ENCODE assay signal across 13 mouse cellular contexts in genomic region chr11:95004136-95004936, GRCm38 (mm10). TPM values are rescaled to one million over a fixed set of nuclear protein-coding genes. Genes with fewer than 3 reads are reported as not detected.
A peak's percentile ranks its signal among the peaks of the same experiment; 100 is the strongest.
DNase-seq lines count a peak whose midpoint lies in the region; ATAC-seq and TF ChIP-seq lines count a peak whose summit lies in the region.
"Had no signal": no experiment of that assay in that cellular context is flagged by ENCODE, and none has a peak within 500 bp of the region (broad histone marks: within the 10 kb centered on the region; RNA-seq: fewer than 3 reads in every experiment).

No protein-coding gene starts in this region.

- 89% methylated on average over 12 of the region's 12 CpGs for WGBS in forebrain, embryonic 12.5 days
- 80% methylated on average over 12 of the region's 12 CpGs for WGBS in forebrain, postnatal 0 days
- 88% methylated on average over 12 of the region's 12 CpGs for WGBS in neural tube, embryonic 13.5 days
- 90% methylated on average over 12 of the region's 12 CpGs for WGBS in neural tube, embryonic 15.5 days

- H3K4me1 ChIP-seq in forebrain, embryonic 12.5 days = peaks cover 53% of the 10 kb centered on the region
- H3K4me1 ChIP-seq in forebrain, postnatal 0 days (ENCODE audit: insufficient read depth) = peaks cover 20% of the 10 kb centered on the region
- peaks cover 64% of the 10 kb centered on the region for H3K4me1 ChIP-seq in neural tube, embryonic 13.5 days (replicated peaks)
- H3K4me1 ChIP-seq in neural tube, embryonic 15.5 days = peaks cover 47% of the 10 kb centered on the region

- 0 out of 2 replicates have a peak overlapping the region, but pooled peaks have one; percentile 5 for H3K27ac ChIP-seq in forebrain, embryonic 12.5 days
- H3K27ac ChIP-seq in forebrain, postnatal 0 days (ENCODE audit: low read depth, low read length) = no peak overlapping the region
- peak overlapping the region; percentile 52 for H3K27ac ChIP-seq in neural tube, embryonic 13.5 days (replicated peaks)
- H3K27ac ChIP-seq in neural tube, embryonic 15.5 days (replicated peaks) = no peak overlapping the region

- DNase-seq in forebrain, postnatal 0 days = no peak
- peak; percentile 56 for DNase-seq in heart, postnatal 4 days
- DNase-seq in yolk sac, embryonic 10.5 days (ENCODE audit: low spot score) = peak; percentile 58
- DNase-seq in embryo, embryonic 9.5 days (ENCODE audit: extremely low spot score) = no peak
- DNase-seq: adrenal gland, postnatal 25 days; cerebellum, postnatal 36 days; lung, adult 18-20 months had no signal

- no peak for ATAC-seq in forebrain, embryonic 12.5 days (ENCODE audit: low FRiP score)
- ATAC-seq in forebrain, postnatal 0 days = no peak
- ATAC-seq in neural tube, embryonic 13.5 days (ENCODE audit: low read depth) = no peak
- no peak for ATAC-seq in neural tube, embryonic 15.5 days (ENCODE audit: low FRiP score)
- no peak for ATAC-seq in erythroid progenitor cell, adult 5-6 weeks (replicated peaks; ENCODE audit: low FRiP score, poor library complexity, severe bottlenecking)

- H3K9ac ChIP-seq in forebrain, embryonic 12.5 days = no peak overlapping the region; the same call in 1 of the 2 replicates
- H3K9ac ChIP-seq in forebrain, postnatal 0 days = no peak overlapping the region
- H3K9ac ChIP-seq in neural tube, embryonic 13.5 days = no peak overlapping the region; the same call in 1 of the 2 replicates
- H3K9ac ChIP-seq in neural tube, embryonic 15.5 days (replicated peaks) = no peak overlapping the region

- peaks cover 64% of the 10 kb centered on the region for H3K36me3 ChIP-seq in forebrain, embryonic 12.5 days (replicated peaks)
- peaks cover 61% of the 10 kb centered on the region for H3K36me3 ChIP-seq in forebrain, postnatal 0 days (ENCODE audit: insufficient read depth)
- H3K36me3 ChIP-seq in neural tube, embryonic 13.5 days = peaks cover 67% of the 10 kb centered on the region
- H3K36me3 ChIP-seq in neural tube, embryonic 15.5 days = peaks cover 55% of the 10 kb centered on the region

- no peaks in the 10 kb centered on the region for H3K9me3 ChIP-seq in forebrain, embryonic 12.5 days
- no peaks in the 10 kb centered on the region for H3K9me3 ChIP-seq in forebrain, postnatal 0 days (ENCODE audit: low read length)
- H3K9me3 ChIP-seq in neural tube, embryonic 13.5 days = no peaks in the 10 kb centered on the region
- no peaks in the 10 kb centered on the region for H3K9me3 ChIP-seq in neural tube, embryonic 15.5 days (replicated peaks)

- no peak overlapping the region for H3K4me2 ChIP-seq in forebrain, embryonic 12.5 days
- no peak overlapping the region for H3K4me2 ChIP-seq in forebrain, postnatal 0 days (ENCODE audit: low read depth)
- H3K4me2 ChIP-seq in neural tube, embryonic 13.5 days = no peak overlapping the region
- no peak overlapping the region for H3K4me2 ChIP-seq in neural tube, embryonic 15.5 days

- no peak overlapping the region for H3K4me3 ChIP-seq in forebrain, embryonic 12.5 days (replicated peaks)
- no peak overlapping the region for H3K4me3 ChIP-seq in forebrain, postnatal 0 days (ENCODE audit: low read depth, low read length)
- no peak overlapping the region for H3K4me3 ChIP-seq in neural tube, embryonic 13.5 days
- H3K4me3 ChIP-seq in neural tube, embryonic 15.5 days (replicated peaks) = no peak overlapping the region

- no peak for TF ChIP-seq CTCF in forebrain, postnatal 0 days (IDR thresholded peaks at IDR 0.05; ENCODE audit: low read depth)

- H3K27me3 ChIP-seq in forebrain, embryonic 12.5 days = no peaks in the 10 kb centered on the region
- H3K27me3 ChIP-seq in forebrain, postnatal 0 days (ENCODE audit: insufficient read depth, low read length) = no peaks in the 10 kb centered on the region
- H3K27me3 ChIP-seq in neural tube, embryonic 13.5 days = no peaks in the 10 kb centered on the region
- H3K27me3 ChIP-seq in neural tube, embryonic 15.5 days (replicated peaks) = no peaks in the 10 kb centered on the region

RNA-seq across cellular contexts. Expression of gene Samd14, which starts 5.3 kb away (rescaled TPM):
- 80.5 and 86.7 TPM in 2 replicates for polyA plus RNA-seq in forebrain, embryonic 12.5 days (2016; fragmentation: Nextera tagmentation; extraction: Ambion mirVana)
- total RNA-seq in forebrain, postnatal 0 days (2014; rRNA removed) = 145 and 150 TPM in 2 replicates
- polyA plus RNA-seq in forebrain, postnatal 0 days (2015; fragmentation: Nextera tagmentation; extraction: Ambion mirVana) = 113 and 130 TPM in 2 replicates
- 133 and 151 TPM in 2 replicates for polyA plus RNA-seq in neural tube, embryonic 13.5 days (2015; fragmentation: Nextera tagmentation; extraction: Ambion mirVana)
- 139 and 167 TPM in 2 replicates for polyA plus RNA-seq in neural tube, embryonic 15.5 days (2015; fragmentation: Nextera tagmentation; extraction: Ambion mirVana)
- 1 to 10 TPM; 9.1 to 9.5 TPM for total RNA-seq in heart, postnatal 4 days (2021)
- total RNA-seq in erythroid progenitor cell, adult 5-6 weeks (2015; ENCODE audit: low replicate concordance) = 103 TPM in 2 replicates
- 98.7 and 99.2 TPM in 2 replicates for total RNA-seq in erythroid progenitor cell, adult 5-6 weeks (2017; ENCODE audit: low replicate concordance)

RNA-seq across cellular contexts. Expression of gene Ppp1r9b, which starts 13.5 kb away (rescaled TPM):
- polyA plus RNA-seq in forebrain, embryonic 12.5 days (2016; fragmentation: Nextera tagmentation; extraction: Ambion mirVana) = 16.6 and 17.7 TPM in 2 replicates
- 184 and 202 TPM in 2 replicates for total RNA-seq in forebrain, postnatal 0 days (2014; rRNA removed)
- 22.3 and 24.9 TPM in 2 replicates for polyA plus RNA-seq in forebrain, postnatal 0 days (2015; fragmentation: Nextera tagmentation; extraction: Ambion mirVana)
- 18.0 and 19.3 TPM in 2 replicates for polyA plus RNA-seq in neural tube, embryonic 13.5 days (2015; fragmentation: Nextera tagmentation; extraction: Ambion mirVana)
- 18.8 TPM in 2 replicates for polyA plus RNA-seq in neural tube, embryonic 15.5 days (2015; fragmentation: Nextera tagmentation; extraction: Ambion mirVana)
- total RNA-seq in heart, postnatal 4 days (2021) = 10 to 100 TPM; 45.3 to 46.3 TPM
- total RNA-seq in erythroid progenitor cell, adult 5-6 weeks (2015; ENCODE audit: low replicate concordance) = 59.5 and 71.4 TPM in 2 replicates
- 98.2 and 125 TPM in 2 replicates for total RNA-seq in erythroid progenitor cell, adult 5-6 weeks (2017; ENCODE audit: low replicate concordance)

RNA-seq across cellular contexts. Expression of gene Sgca, which starts 28.2 kb away (rescaled TPM):
- not detected in 2 replicates for polyA plus RNA-seq in forebrain, embryonic 12.5 days (2016; fragmentation: Nextera tagmentation; extraction: Ambion mirVana)
- 0.15 TPM in 1 of 2 replicates, not detected in the other for total RNA-seq in forebrain, postnatal 0 days (2014; rRNA removed)
- 0.09 and 0.13 TPM in 2 replicates for polyA plus RNA-seq in forebrain, postnatal 0 days (2015; fragmentation: Nextera tagmentation; extraction: Ambion mirVana)
- polyA plus RNA-seq in neural tube, embryonic 13.5 days (2015; fragmentation: Nextera tagmentation; extraction: Ambion mirVana) = 1.8 TPM in 1 of 2 replicates, not detected in the other
- polyA plus RNA-seq in neural tube, embryonic 15.5 days (2015; fragmentation: Nextera tagmentation; extraction: Ambion mirVana) = 0.77 and 1.4 TPM in 2 replicates
- total RNA-seq in heart, postnatal 4 days (2021) = 10 to 100 TPM; 67.0 to 89.1 TPM
- total RNA-seq in erythroid progenitor cell, adult 5-6 weeks (2015; ENCODE audit: low replicate concordance) = not detected in 2 replicates
- not detected in 2 replicates for total RNA-seq in erythroid progenitor cell, adult 5-6 weeks (2017; ENCODE audit: low replicate concordance)
- total RNA-seq: adrenal gland, postnatal 25 days had no signal

RNA-seq across cellular contexts. Expression of gene Pdk2, which starts 36.8 kb away (rescaled TPM):
- polyA plus RNA-seq in forebrain, embryonic 12.5 days (2016; fragmentation: Nextera tagmentation; extraction: Ambion mirVana) = 17.3 and 19.4 TPM in 2 replicates
- 6.9 and 10.2 TPM in 2 replicates for total RNA-seq in forebrain, postnatal 0 days (2014; rRNA removed)
- polyA plus RNA-seq in forebrain, postnatal 0 days (2015; fragmentation: Nextera tagmentation; extraction: Ambion mirVana) = 31.9 and 38.1 TPM in 2 replicates
- 26.2 and 27.6 TPM in 2 replicates for polyA plus RNA-seq in neural tube, embryonic 13.5 days (2015; fragmentation: Nextera tagmentation; extraction: Ambion mirVana)
- 24.9 and 27.1 TPM in 2 replicates for polyA plus RNA-seq in neural tube, embryonic 15.5 days (2015; fragmentation: Nextera tagmentation; extraction: Ambion mirVana)
- 100 to 1,000 TPM; 178 to 200 TPM for total RNA-seq in heart, postnatal 4 days (2021)
- total RNA-seq in erythroid progenitor cell, adult 5-6 weeks (2015; ENCODE audit: low replicate concordance) = 8.3 and 8.4 TPM in 2 replicates
- total RNA-seq in erythroid progenitor cell, adult 5-6 weeks (2017; ENCODE audit: low replicate concordance) = 2.3 and 3.2 TPM in 2 replicates
- total RNA-seq: CH12.LX had no signal

RNA-seq across cellular contexts. Expression of gene Hils1, which starts 36.9 kb away (rescaled TPM):
- not detected in 2 replicates for polyA plus RNA-seq in forebrain, embryonic 12.5 days (2016; fragmentation: Nextera tagmentation; extraction: Ambion mirVana)
- not detected in 2 replicates for total RNA-seq in forebrain, postnatal 0 days (2014; rRNA removed)
- not detected in 2 replicates for polyA plus RNA-seq in forebrain, postnatal 0 days (2015; fragmentation: Nextera tagmentation; extraction: Ambion mirVana)
- not detected in 2 replicates for polyA plus RNA-seq in neural tube, embryonic 13.5 days (2015; fragmentation: Nextera tagmentation; extraction: Ambion mirVana)
- polyA plus RNA-seq in neural tube, embryonic 15.5 days (2015; fragmentation: Nextera tagmentation; extraction: Ambion mirVana) = not detected in 2 replicates
- not detected for total RNA-seq in heart, postnatal 4 days (2021)
- total RNA-seq in erythroid progenitor cell, adult 5-6 weeks (2015; ENCODE audit: low replicate concordance) = not detected in 2 replicates
- total RNA-seq in erythroid progenitor cell, adult 5-6 weeks (2017; ENCODE audit: low replicate concordance) = not detected in 2 replicates
- total RNA-seq: adrenal gland, postnatal 25 days; CH12.LX had no signal
- polyA plus RNA-seq: kidney, embryonic 16.5 days had no signal

Comparison
In these comparisons a context has a peak if more than half of its experiments do, and no peak if none do; other contexts are left out.
1. H3K27ac ChIP-seq: peak in forebrain, embryonic 12.5 days (single experiment) and neural tube, embryonic 13.5 days (single experiment); none in forebrain, postnatal 0 days (single experiment) and neural tube, embryonic 15.5 days (single experiment).
2. DNase-seq: peak in heart, postnatal 4 days (single experiment) and yolk sac, embryonic 10.5 days (single experiment); none in forebrain, postnatal 0 days (single experiment) and embryo, embryonic 9.5 days (single experiment).